Mouse (Mus musculus) right cerebral cortex, postnatal 25 days (tissue): ENCODE data around the gene Tomm20l.
"Not testable (repeated sequence)": the region's sequence is repeated elsewhere in the genome, so short reads cannot be mapped to it uniquely, and the experiment has no call there.

ENCODE experiments used
- DNase-seq: peaks from one replicate; pipeline ENCODE4 v3.0.0; 2022

Gene Tomm20l

DNA sequence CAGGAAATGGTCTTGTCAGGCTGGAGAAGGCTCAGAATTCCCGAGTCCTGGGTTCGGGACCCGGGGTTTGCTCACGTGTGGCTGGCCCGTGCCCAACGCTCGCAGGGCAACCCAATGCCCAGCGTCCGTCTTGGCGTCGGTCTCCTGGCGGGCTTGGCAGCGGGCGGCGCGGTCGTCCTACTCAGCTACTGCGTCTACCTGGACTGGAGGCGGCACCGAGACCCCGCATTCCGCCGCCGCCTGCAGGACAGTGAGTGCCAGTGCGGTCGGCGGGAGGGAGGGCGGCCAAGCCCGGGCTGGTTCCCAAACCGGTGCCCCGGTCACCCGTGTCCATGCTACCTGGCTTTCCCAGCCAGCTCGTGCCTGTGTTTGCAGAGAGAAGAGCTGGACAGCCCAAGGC, at the start of gene Tomm20l:
TSS of gene Tomm20l (plus strand) at position 98 of the 400 bp plus-strand sequence.
- DNase-seq: no peak

DNA sequence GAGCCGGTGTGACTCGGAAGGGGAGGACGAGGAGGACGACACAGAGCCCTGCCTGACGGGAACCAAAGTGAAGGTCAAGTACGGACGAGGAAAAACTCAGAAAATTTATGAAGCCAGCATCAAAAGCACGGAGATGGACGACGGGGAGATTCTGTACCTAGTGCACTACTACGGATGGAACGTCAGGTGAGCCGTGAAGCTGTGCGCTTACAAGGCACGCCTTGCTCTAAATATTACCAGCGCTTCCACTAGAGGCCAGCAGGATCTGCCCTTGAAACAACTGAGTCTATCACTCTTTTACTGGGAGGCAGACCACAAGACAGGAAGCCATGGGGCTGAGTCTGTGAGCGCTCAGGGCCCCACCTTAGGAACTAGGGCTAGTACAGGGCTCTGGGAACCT, 41.4 kb upstream of the Tomm20l start:
- no peak for DNase-seq

DNA sequence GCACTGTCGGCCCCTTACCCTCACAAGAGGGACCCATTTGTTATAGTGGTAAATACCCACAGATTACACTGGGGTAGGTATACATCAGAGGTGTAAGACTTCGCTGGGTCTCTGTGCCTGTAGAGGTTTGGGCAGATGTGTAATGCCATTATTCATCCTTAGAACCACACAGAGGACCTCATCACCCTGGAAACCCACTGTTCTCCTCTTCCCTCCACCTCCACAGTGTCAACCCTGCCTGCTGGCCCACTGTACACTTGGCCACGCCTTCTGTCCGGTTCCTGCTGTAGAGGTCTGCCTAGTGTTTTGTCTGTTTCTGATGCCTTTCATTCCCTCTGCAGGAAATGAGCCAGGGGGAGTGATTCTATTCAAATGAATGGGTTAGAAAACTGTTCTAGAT, 39.2 kb upstream of the Tomm20l start:
- DNase-seq: no peak

DNA sequence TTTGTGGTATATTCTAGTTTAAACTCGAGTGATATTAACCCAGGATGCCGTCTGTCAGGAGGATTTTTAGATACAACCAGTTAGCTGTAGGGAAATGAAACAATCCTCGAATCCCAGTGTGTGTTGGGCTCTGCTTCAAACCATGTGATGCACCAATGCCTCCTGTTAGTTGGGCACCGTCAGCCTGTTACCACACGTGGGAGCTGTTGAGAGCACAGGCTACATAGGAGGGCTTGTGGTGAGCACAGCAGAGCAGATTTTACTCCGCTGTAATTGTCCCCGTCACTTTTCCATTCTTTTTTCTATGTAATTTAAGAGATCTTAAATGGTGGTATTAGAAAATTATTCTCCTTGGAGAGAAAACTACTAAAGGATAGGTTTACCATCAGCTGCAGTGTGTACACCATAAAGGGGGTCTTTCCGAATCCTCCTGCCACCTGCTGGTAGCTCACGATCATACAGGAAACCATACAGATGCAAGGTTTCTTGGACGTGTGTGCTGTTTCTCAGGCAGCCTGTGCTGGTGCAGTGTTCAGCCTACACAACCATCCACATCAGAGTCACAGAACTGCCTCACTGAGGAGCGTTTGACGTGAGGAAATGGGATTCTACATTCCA, 38.0 kb upstream of the Tomm20l start:
- no peak for DNase-seq

DNA sequence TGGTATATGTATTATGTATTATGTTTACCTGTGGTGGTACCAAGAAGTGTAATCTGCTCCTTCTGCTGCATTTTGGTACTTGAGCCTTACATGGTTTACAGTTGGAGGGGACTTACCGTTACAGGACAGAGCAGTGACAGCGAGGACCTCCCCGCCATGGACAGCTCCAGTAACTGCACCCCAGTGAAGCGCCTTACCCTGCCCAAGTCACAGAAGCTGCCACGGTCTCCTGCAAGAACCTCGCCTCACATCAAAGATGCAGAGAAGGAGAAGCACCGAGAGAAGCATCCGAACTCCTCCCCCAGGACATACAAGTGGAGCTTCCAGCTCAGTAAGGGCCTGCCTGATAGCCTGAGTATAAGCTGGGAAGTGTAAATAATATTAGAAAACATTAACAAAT, 24.9 kb upstream of the Tomm20l start:
- DNase-seq: no peak

DNA sequence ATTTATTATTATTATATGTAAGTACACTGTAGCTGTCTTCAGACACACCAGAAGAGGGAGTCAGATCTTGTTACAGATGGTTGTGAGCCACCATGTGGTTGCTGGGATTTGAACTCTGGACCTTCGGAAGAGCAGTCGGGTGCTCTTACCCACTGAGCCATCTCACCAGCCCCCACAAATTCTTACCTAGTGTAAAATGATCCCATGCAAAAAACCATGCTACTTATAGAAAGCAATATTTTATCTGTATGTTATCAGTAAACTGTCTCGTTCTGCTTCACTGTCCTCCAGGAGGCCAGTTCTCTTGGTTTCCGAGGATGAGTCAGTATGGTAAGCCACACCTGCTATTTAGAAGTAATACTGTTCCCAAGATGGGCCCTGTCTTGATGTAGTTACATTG, 7.0 kb upstream of the Tomm20l start:
- DNase-seq: not testable (repeated sequence)

DNA sequence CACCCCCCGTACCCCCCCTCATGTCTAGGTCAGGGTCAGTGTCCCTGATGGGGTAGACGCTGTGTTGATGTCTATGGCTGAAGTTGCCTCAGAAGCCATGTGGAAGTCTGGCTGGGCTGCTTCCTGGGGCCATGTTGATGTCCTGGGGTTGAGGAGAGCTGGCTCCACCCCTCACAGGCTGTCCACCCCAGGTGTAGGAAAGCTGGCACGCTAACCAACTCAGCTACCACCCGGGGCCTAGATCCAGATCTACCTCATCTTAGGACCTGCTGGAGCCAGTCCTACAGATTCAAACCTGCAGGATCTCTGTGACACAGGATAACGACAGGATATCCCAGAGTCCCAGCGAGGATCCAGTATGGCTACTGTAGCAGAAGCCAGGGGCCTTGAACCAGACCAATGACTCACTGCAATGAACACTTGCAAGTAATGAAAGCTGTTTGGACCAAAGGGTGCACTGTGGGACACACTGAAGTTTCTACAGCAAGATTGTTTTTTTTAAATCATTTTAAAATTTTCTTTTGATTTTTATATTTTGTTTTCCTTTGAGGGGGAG, 3.9 kb upstream of the Tomm20l start:
- no peak for DNase-seq

DNA sequence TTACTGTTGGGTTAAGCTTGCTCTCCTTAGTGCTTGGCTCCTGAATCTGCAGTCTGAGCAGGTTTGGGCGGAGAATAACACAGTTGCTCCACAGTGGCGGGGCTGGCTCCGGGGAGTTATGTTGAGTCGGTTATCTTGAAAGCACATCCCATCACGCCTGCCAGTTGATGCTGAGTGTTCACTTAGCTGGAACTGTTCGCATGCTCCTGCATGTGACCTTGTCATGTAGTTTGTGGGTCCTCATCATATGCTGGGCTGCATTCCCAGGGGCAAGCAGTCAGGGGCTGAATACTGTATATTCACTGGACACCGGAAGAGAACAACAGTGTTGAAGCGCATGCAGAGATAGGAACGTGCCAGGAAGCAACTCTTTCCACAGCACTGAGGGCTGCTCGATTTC, 1.8 kb downstream of the Tomm20l start:
- no peak for DNase-seq

DNA sequence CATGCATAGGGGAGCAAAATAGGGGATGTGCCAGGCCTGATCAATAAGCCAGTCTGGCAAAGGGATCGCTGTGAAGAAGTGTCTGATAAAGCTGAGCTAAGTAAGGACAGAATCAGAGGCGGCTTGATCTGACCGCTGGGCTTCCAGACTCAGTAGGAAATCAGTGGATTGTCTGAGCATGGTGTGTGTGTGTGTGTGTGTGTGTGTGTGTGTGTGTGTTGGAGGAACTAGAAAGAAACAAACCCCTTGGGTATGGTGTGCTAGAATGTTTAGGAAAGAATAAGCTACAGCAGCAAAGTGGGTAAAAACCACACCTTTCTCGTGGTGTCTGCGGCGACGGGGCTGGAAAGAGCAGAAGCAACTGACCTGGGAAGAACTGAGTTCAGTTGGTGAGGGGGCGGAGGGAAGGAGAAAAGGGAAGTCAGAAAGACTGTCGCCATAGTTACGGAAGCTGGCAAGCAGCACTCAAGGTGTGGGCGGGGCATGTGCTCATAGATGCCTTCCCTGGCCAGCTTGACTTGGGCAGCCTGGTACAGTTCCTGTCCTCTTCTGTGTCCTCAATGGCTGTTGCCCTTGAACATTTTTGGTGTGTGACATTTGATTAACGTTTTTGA, 2.6 kb downstream of the Tomm20l start:
- peak; percentile 50 for DNase-seq

DNA sequence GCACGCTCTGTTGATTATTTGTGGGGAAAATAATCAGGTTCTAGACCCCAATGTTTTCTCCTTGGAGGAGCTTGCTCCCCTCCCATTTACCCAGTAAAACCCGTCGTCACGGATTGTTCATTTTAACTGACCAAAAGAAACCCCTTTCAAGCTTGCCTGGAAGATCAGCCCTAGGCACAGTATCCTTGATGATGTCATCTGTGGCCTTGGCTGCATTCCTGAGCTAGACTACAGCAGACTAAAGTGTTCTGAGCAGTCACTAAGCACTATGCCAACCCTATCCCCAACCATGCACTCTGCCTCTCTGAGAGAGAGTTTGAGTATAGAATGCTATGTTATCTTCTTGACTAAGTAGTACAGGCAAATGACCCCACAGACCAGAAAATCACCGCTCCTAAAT, 5.2 kb downstream of the Tomm20l start:
- no peak for DNase-seq

DNA sequence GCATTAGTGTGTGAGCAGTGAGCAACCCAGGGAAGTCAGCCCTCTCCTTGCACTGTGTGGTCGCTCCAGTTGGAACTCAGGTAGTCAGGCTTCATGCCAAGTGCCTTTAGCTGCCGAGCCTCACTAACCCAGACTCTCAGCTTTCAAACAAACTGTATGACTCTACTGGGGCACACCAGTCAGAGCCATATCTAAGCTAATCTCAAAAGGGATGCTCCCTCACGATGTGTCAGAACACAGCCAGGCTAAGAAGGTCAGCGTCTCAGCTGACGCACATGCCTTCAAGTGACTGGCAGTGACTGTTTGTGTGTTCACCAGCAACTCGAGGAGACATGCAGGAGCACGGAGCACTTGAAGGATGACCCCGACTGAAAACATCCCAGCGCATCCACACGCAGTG, 11.5 kb downstream of the Tomm20l start:
- no peak for DNase-seq

DNA sequence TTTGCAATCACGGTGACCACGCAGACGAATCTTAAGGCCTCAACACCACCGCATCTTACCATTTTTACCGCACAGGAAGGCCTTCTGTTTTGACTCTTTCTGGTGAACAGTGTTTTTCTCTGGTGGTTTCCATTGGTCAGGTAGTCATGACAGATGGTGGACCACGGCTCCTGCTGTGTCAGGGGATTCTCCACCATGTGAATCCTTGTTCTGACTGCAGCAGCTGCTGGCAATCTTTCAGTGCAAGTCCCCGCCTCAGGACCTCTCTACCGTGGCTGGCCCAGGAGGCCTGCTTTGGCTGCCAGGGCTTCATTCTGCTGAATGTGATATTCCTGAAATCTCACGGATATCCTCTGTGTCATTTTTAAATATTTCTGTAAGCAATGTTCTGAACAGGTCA, 12.1 kb downstream of the Tomm20l start:
- no peak for DNase-seq

DNA sequence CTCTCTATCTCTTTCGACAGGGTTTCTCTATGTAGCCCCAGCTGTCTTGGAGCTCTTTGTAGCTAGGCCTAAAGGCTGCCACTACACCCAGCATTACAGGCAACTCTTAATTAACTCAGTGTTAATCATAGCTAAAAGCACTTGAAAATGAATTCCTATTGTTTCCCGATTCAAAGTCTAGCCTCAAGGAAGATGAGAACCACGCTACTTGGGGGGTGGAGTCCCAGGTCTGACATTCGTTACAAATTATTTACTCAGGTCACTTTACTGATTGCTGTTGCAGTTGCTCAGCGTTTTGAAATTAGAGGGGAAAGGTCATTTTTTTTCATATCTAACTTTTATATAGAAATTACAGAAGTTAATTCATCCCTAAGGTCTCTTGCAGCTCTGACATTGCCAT, 24.4 kb downstream of the Tomm20l start:
- no peak for DNase-seq

DNA sequence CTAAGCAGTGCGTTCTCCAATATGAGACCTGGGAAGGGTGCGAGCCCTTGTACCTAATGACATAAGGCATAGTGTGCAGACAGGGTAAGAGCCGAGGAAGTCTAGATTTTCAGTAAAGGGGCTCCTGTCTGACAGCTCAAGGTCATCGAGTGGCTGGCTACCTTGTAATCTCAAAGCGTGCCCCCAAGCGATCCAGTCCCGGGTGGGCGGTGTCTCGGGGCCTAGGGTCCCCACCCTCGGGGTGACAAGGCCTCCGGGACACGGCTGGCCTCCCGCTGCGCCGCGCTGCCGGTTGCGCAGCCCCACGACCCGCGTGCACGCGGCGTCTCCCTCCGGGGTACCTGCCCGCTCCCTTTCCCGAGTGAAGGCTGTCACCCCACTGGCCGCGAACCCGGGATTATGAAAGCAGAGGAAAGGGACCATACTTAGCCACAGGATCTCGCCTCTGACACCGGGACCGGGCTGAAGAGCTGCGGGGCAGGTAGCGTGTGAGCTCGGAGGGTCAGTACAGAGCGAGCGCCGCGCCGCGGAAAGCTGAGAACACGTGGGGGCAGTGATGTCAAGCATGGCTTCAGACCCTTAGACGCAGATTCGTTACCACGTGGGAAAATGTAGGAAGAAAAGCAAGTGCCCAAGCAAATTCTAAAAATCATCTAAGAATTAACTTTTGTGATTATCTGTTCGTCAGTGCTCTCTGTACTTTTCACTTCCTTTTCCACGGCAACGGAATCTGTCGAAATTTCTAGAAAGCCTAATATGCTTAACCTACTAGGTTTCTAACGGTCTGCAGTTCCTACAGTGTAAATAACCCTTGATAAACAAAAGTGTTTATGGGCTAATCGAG, 25.1 kb downstream of the Tomm20l start, which contains the start of the genes Timm9 and 2700049A03Rik:
TSS of gene Timm9 (minus strand) at position 555 of the 844 bp plus-strand sequence.
TSS of gene 2700049A03Rik (plus strand) at position 719 of the 844 bp plus-strand sequence.
- DNase-seq: peak; percentile 84

DNA sequence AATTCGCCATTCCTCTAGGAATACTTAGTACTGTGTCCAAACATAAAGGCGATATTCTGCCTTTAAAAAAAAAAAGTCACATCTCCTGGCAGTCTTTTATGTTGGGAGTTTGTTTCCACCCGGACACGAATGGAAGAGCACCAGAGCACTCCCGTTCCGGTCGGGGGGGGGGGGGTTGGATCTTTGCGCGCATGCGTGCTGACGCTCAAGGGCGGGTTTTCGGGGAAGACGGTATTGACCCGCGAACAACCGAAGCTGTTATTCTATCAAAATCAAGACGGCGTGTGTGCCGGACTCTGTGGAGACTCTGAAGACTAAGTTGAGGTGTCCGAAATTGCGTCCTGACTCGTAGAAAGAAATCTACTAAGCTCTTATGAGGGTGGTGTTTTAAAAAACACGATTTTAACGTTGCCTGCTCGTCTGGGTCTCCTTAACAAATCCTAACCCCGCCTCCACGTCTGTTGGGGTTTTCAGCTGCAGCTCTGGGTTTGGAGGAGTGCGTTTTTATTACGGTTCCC, 25.8 kb downstream of the Tomm20l start:
- DNase-seq: peak; percentile 70

DNA sequence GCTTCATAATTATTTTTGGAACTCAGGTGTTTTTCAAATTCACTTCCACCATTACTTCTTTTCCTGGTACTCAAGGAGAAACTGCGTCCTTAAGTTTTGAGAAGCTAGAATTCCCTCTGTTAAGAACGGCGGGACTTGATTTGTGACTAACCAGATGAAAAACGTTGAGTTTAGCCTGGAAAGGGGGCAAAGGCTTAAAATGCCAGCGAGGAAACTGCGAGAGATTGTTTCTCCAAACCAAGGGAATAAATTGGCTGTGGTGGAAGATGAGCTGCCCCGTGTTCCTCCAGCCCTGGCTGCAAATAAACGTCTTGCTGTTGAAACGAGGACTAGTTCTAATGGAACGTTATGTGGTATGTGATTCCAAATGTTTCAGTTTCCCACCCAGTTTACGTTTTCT, 26.5 kb downstream of the Tomm20l start:
- DNase-seq: no peak

DNA sequence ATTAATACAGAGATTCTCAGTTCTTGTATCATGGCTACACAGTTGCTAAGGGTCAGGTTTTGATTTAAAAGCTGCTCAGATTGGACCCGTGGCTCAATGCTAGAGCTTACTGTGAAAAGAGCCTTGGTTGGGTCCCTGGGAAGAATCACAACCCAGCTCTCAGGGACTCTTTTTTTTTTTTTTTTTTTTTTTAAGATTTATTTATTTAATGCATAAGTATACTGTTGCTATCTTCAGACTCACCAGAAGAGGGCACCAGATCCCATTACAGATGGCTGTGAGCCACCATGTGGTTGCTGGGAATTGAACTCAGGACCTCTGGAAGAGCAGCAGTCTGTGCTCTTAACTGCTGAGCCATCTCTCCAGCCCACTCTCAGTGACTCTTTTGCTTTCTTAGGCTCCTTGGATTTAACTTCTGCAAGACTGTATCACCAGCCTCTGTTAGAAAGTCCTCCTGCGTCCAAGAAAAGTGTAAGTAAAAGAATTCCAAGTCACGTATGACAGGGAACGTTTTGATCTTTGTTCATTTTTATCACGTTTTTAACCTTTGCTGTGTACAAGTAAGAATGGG, 28.1 kb downstream of the Tomm20l start:
- no peak for DNase-seq

DNA sequence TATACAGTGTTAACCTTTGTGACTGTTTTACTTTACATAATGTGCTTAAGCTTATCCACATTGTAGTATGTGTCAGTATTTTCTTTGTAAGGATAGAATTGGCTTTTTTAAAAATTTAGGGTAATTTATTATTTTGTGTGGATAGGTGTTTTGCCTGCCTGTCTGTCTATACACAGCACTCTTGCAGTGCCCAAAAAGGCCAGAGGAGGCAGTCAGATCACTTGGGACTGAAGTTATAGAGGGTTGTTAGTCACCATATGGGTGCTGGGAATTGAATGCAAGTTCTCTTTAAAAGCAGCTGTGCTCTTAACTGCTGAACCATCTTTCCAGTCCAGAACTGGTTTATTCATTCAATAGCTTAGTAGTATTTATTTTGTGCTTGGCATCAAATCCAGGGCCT, 30.0 kb downstream of the Tomm20l start:
- no peak for DNase-seq

DNA sequence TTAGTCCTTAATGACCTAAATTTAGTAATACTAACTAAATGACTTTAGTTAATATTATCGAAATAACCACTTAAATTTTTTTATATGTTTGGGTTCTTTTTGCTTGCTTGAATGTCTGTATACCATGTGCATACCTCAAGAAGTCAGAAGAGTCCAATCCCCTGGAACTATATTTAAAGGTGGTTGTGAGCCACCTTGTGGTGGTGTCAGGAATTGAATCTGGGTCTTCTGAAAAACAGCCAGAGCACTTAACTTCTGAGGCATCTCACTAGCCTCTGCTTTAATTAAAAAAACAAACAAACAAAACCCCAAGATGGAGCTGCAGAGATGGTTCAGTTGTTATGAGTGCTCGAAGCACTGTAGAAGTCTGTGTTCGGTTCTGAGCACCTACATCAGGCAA, 36.4 kb downstream of the Tomm20l start:
- peak; percentile 37 for DNase-seq

DNA sequence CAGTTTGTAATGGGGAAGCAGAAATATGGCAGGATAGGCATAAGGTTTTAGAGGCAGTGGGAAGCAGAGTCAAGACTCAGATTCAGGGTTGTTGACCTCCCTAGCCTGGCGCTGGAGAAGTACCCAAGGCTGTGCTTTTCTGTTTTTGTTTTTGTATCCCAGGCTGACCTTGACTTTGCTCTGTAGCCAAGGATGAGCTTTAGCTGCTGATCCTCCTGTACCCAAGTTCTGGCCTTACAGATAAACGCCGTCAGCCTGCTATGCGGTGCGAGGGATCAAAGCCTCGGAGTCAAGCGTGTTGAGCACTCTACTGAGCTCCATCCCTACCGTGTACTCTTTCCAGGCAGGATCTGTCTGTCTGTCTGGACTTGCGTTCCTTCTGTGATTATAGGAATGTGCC, 37.6 kb downstream of the Tomm20l start:
- DNase-seq: no peak

DNA sequence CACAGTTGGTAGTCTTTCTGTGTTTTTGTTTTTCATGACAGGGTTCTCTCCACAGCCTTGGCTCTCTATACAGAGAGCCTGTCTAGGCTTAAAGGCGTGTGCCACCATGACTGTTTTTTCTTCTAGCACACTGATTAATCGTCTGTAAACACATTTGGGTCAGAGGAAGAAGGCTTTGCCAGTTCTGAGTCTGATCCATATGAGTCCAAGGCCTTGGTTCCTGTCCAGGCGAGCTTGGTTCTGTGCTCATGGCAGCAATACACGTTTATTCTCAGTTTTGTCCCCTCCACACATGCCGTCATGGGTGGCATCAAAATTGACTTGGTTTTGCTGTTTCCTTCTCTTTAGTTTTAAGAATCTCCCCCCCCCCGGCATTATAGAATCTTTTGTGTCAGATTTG, 38.2 kb downstream of the Tomm20l start:
- DNase-seq: no peak

DNA sequence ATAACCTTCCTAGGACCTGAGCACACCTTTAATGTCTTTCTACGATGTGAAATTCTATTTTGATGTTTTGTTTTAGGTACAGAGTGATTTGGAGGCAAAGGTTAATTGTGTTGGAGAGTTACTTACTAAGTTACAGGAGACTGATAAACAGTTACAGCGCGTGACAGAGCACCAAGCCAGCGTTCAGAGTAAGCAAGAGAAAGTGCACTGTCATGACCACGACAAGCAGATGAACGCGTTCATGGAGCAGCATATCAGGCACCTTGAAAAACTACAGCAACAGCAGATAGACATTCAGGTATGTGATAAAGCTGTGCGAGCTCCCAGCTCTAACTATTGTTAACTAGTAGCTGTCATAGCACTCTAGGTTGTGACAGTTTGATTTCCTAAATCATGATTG, 38.9 kb downstream of the Tomm20l start:
- no peak for DNase-seq

DNA sequence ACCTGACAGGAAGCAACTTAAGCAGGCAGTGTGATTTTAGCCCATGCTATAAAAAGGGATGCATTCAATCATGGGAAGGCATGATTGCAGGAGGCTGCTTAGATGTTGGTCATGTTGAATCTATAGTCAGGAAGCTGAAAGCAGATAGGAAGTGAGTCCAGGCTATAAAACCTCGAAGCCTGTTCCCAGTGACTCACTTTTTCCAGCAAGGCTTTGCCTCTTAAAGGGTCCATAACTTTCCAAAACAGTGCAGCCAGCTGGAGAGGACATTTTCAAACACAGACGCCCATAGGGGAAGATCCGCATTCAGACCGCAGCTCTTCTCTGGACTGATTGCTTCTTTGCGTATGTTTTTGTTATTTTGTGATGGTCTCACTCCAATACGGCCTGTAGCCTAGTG, 43.8 kb downstream of the Tomm20l start:
- no peak for DNase-seq
